Mouse (Mus musculus): Measurements from ENCODE around the gene Ep300. TPM values are rescaled to one million over a fixed set of nuclear protein-coding genes. Genes with fewer than 3 reads are reported as not detected.
A peak's percentile ranks its signal among the peaks of the same experiment; 100 is the strongest.

The Ep300 gene
- total and polyA plus RNA-seq, 2 experiments from 2014 or later, result 15.6 to 50.1 TPM

- H3K36me3 ChIP-seq (ENCODE audit: insufficient read depth), result no peaks in the 10 kb centered on the region
- no peaks in the 10 kb centered on the region for H3K4me1 ChIP-seq (ENCODE audit: insufficient read depth)
- H3K27me3 ChIP-seq (ENCODE audit: insufficient read depth, low read length), result no peaks in the 10 kb centered on the region
- H3K4me2 ChIP-seq (ENCODE audit: low read depth), result no peak overlapping the region
- no peak overlapping the region for H3K27ac ChIP-seq (ENCODE audit: low read depth, low read length)
- WGBS, result 83% methylated on average over 1 of the region's 2 CpGs
- DNase-seq, result no peak
- H3K9me3 ChIP-seq (ENCODE audit: low read length), result no peaks in the 10 kb centered on the region
- H3K9ac ChIP-seq, result no peak overlapping the region
- no peak for TF ChIP-seq CTCF (IDR thresholded peaks at IDR 0.05; ENCODE audit: low read depth)
- H3K4me3 ChIP-seq (ENCODE audit: low read depth, low read length), result no peak overlapping the region
- no peak for ATAC-seq
These were observed 16.6 kb upstream of the Ep300 start for GRCm38 (mm10) chr15:81568592-81568991.

DNA sequence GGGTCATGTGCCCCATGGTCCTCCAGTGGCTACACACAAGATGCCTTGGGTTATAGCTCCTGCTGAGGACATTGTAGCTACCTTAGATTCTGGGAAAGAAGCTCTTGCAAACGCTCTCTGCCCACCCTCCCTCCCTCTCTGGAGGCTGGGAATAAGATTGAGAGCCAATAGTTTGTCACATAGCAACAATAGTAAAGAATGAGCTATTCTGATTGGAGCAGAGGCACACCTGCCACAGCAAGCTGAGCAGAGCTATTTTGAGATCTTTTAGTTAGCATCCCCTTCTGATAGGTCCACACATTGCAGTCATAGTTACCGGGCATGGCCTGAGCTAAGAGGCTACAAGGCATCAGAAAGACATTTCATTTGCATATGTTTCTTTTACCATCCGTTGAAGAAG is 8.2 kb upstream of the Ep300 start:
- no peak overlapping the region for H3K9ac ChIP-seq
- TF ChIP-seq CTCF (IDR thresholded peaks at IDR 0.05; ENCODE audit: low read depth), result no peak
- peak; percentile 99 for ATAC-seq
- 7% methylated on average over 3 of the region's 3 CpGs for WGBS
- no peak overlapping the region for H3K4me2 ChIP-seq (ENCODE audit: low read depth)
- H3K27ac ChIP-seq (ENCODE audit: low read depth, low read length), result no peak overlapping the region
- no peaks in the 10 kb centered on the region for H3K4me1 ChIP-seq (ENCODE audit: insufficient read depth)
- H3K9me3 ChIP-seq (ENCODE audit: low read length), result no peaks in the 10 kb centered on the region
- no peaks in the 10 kb centered on the region for H3K27me3 ChIP-seq (ENCODE audit: insufficient read depth, low read length)
- DNase-seq, result peak; percentile 64
- no peaks in the 10 kb centered on the region for H3K36me3 ChIP-seq (ENCODE audit: insufficient read depth)
- no peak overlapping the region for H3K4me3 ChIP-seq (ENCODE audit: low read depth, low read length)

- Histone ChIP-seq H3K9ac (no peak overlapping the region), H3K4me1 (ENCODE audit: insufficient read depth) (no peaks in the 10 kb centered on the region), H3K27ac (ENCODE audit: low read depth, low read length) (no peak overlapping the region), H3K4me2 (ENCODE audit: low read depth) (no peak overlapping the region), H3K9me3 (ENCODE audit: low read length) (no peaks in the 10 kb centered on the region), H3K4me3 (ENCODE audit: low read depth, low read length) (no peak overlapping the region), H3K36me3 (ENCODE audit: insufficient read depth) (no peaks in the 10 kb centered on the region), H3K27me3 (ENCODE audit: insufficient read depth, low read length) (no peaks in the 10 kb centered on the region)
- DNase-seq (no peak), ATAC-seq (no peak)
- no peak for TF ChIP-seq CTCF (IDR thresholded peaks at IDR 0.05; ENCODE audit: low read depth)
- WGBS, result 92% methylated on average over 7 of the region's 7 CpGs
These were observed 7.4 kb upstream of the Ep300 start for GRCm38 (mm10) chr15:81577743-81578165.

DNA sequence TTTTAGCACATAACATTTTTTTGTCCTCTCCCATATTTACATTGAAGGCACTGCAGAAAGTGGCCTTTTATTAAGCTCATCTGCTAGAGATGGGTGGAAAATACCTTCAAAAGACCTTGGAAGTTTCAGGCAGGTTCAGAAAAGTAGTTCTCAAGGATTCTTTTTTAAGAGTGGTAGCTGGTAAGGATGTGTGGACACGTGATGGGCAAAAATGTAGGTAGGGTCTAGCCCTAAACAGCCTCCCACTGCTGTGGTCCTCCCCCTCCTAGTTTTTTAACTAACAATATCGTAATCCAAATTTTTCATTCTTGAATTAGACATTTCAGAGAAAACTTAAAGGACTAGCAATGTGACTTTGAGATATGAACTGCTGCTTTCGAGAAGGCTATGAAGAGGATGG is 685 bp upstream of the Ep300 start:
- Histone ChIP-seq H3K4me3 (ENCODE audit: low read depth, low read length) (peak overlapping the region; percentile 97), H3K9ac (peak overlapping the region; percentile 52), H3K4me2 (ENCODE audit: low read depth) (peak overlapping the region; percentile 83), H3K27me3 (ENCODE audit: insufficient read depth, low read length) (no peaks in the 10 kb centered on the region), H3K36me3 (ENCODE audit: insufficient read depth) (no peaks in the 10 kb centered on the region), H3K4me1 (ENCODE audit: insufficient read depth) (peaks cover 6% of the 10 kb centered on the region; the same call in 1 of the 2 replicates), H3K27ac (ENCODE audit: low read depth, low read length) (peak overlapping the region; percentile 100), H3K9me3 (ENCODE audit: low read length) (no peaks in the 10 kb centered on the region)
- ATAC-seq, result no peak
- WGBS, result 7% methylated on average over 3 of the region's 3 CpGs
- TF ChIP-seq CTCF (IDR thresholded peaks at IDR 0.05; ENCODE audit: low read depth), result no peak
- DNase-seq, result no peak

- H3K27ac ChIP-seq (ENCODE audit: low read depth, low read length), result peak overlapping the region; percentile 100
- DNase-seq, result peak; percentile 83
- peak overlapping the region; percentile 97 for H3K4me3 ChIP-seq (ENCODE audit: low read depth, low read length)
- peak; percentile 63 for TF ChIP-seq CTCF (IDR thresholded peaks at IDR 0.05; ENCODE audit: low read depth)
- peak overlapping the region; percentile 100 for H3K9ac ChIP-seq
- H3K27me3 ChIP-seq (ENCODE audit: insufficient read depth, low read length), result no peaks in the 10 kb centered on the region
- no peaks in the 10 kb centered on the region for H3K36me3 ChIP-seq (ENCODE audit: insufficient read depth)
- ATAC-seq, result peak; percentile 56
- H3K4me2 ChIP-seq (ENCODE audit: low read depth), result peak overlapping the region; percentile 83
- H3K4me1 ChIP-seq (ENCODE audit: insufficient read depth), result peaks cover 11% of the 10 kb centered on the region; the same call in 1 of the 2 replicates
- WGBS, result under 1% methylated on average over 48 of the region's 77 CpGs
- H3K9me3 ChIP-seq (ENCODE audit: low read length), result no peaks in the 10 kb centered on the region
These were observed 753 bp downstream of the Ep300 start for GRCm38 (mm10) chr15:81585746-81586461.

DNA sequence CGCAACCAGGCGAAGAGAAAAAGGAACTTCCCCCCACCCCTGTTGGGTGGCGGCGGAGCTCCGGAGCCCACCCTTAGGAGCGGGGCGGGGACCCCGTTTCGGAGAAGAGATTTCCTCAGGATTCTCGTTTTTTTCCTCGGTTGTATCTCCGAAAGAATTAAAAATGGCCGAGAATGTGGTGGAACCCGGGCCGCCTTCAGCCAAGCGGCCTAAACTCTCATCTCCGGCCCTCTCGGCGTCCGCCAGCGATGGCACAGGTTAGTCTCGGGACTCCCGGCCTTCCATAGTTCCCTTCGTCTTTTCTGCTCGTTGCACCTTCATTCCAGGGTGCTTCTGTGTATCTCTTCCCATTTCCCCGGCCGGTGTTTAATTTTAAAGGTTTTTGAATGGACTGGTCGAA is 1.3 kb downstream of the Ep300 start:
- Histone ChIP-seq H3K4me2 (ENCODE audit: low read depth) (peak overlapping the region; percentile 83), H3K4me1 (ENCODE audit: insufficient read depth) (peaks cover 11% of the 10 kb centered on the region; the same call in 1 of the 2 replicates), H3K27ac (ENCODE audit: low read depth, low read length) (peak overlapping the region; percentile 100), H3K36me3 (ENCODE audit: insufficient read depth) (no peaks in the 10 kb centered on the region), H3K4me3 (ENCODE audit: low read depth, low read length) (peak overlapping the region; percentile 97), H3K9ac (peak overlapping the region; percentile 100), H3K27me3 (ENCODE audit: insufficient read depth, low read length) (no peaks in the 10 kb centered on the region), H3K9me3 (ENCODE audit: low read length) (no peaks in the 10 kb centered on the region)
- no peak for TF ChIP-seq CTCF (IDR thresholded peaks at IDR 0.05; ENCODE audit: low read depth)
- under 1% methylated on average over 28 of the region's 28 CpGs for WGBS
- ATAC-seq (no peak), DNase-seq (no peak)

DNA sequence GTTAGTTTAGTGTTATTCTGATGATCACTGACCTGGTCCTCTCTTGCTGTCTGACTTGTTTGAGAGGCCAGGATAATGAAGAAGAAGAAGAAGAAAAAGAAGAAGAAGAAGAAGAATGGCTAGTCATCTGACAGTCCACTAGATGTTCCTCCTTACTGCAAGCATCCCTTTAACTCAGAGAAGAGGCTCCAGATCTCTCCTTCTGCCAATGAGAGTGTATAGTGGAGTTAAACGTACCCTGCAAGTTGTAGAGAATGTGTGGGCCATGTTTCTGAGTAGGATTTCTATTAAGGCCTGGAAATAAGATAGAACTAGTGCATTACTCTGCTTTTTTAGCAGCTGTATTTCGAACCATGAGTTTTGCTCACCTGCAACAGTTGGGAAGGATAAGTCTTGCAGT is 2.5 kb downstream of the Ep300 start:
- H3K36me3 ChIP-seq (ENCODE audit: insufficient read depth), result peaks cover 2% of the 10 kb centered on the region; the same call in 1 of the 2 replicates
- no peaks in the 10 kb centered on the region for H3K27me3 ChIP-seq (ENCODE audit: insufficient read depth, low read length)
- no peak for TF ChIP-seq CTCF (IDR thresholded peaks at IDR 0.05; ENCODE audit: low read depth)
- peak overlapping the region; percentile 97 for H3K4me3 ChIP-seq (ENCODE audit: low read depth, low read length)
- DNase-seq (no peak), ATAC-seq (no peak)
- peaks cover 11% of the 10 kb centered on the region; the same call in 1 of the 2 replicates for H3K4me1 ChIP-seq (ENCODE audit: insufficient read depth)
- peak overlapping the region; percentile 100 for H3K9ac ChIP-seq
- H3K9me3 ChIP-seq (ENCODE audit: low read length), result no peaks in the 10 kb centered on the region
- H3K4me2 ChIP-seq (ENCODE audit: low read depth), result peak overlapping the region; percentile 83
- 40% methylated on average over 2 of the region's 2 CpGs for WGBS
- no peak overlapping the region for H3K27ac ChIP-seq (ENCODE audit: low read depth, low read length)
